Mouse (Mus musculus) liver, embryonic 14.5 days (tissue): ENCODE measurements around the gene Tecpr1.

Experiments
- CTCF ChIP-seq: IDR thresholded peaks from 2 replicates; pipeline ENCODE4 v1.5.1; 2016; ENCODE audit warnings: antibody characterized with exemption, low read depth, control low read depth
- EP300 ChIP-seq: IDR thresholded peaks from 2 replicates; pipeline ENCODE4 v1.6.1; 2016; ENCODE audit warnings: antibody characterized with exemption, low read depth

DNA sequence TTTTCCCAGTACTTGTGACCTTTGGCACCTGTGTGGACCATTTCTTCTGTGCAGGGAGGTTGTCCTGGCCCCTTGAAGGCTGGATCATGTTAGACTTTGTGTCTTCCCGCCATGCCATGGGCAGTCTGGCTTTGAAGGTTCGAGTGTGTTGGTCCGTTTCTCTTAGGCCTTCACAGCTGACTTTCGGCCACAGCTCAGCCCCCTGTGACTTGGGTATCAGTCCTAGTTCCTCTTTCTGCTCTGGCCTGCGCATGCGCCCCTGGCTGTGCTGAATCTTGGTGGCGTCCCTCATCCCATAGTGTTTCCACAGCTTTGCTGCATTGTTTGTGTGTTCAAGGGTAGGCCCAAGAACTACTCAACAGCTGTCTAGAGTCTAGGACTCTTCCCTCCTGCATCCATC lies 42.2 kb downstream of the Tecpr1 start:
- TF ChIP-seq CTCF = no peak
- no peak for TF ChIP-seq EP300
